Mouse (Mus musculus) E14TG2a.4 (cell line): ENCODE results near the gene Gpha2.
A peak's percentile ranks its signal among the peaks of the same experiment; 100 is the strongest.

Experiments used
- H3K27me3 ChIP-seq: 2 replicates; pipeline ENCODE4 v1.6.1; 2014; ENCODE audit warnings: low read length, control low read depth; ENCODE audit not compliant: insufficient read depth
- H3K36me3 ChIP-seq: 2 replicates; pipeline ENCODE4 v1.6.1; 2014; ENCODE audit warnings: low read length, control low read depth; ENCODE audit not compliant: insufficient read depth
- H3K4me1 ChIP-seq: replicated peaks from 2 replicates; pipeline ENCODE4 v1.6.1; 2014; ENCODE audit warnings: low read depth, low read length, control low read depth
- H3K4me3 ChIP-seq: replicated peaks from 2 replicates; pipeline ENCODE4 v1.5.1; 2014; ENCODE audit warnings: mild to moderate bottlenecking, low read length
- H3K9me3 ChIP-seq: 2 replicates; pipeline ENCODE4 v1.6.1; 2014; ENCODE audit warnings: low read length, control low read depth
- CTCF ChIP-seq: conservative IDR thresholded peaks from 2 replicates; pipeline ENCODE4 v1.5.1; 2014; ENCODE audit warnings: low read length
- NANOG ChIP-seq: IDR thresholded peaks from 2 replicates; pipeline ENCODE4 v1.6.1; 2014; ENCODE audit warnings: borderline replicate concordance, low read length, mixed read lengths
- POU5F1 ChIP-seq: IDR thresholded peaks from 2 replicates; pipeline ENCODE4 v1.6.1; 2014; ENCODE audit warnings: low read length, borderline replicate concordance

Gpha2 gene

DNA sequence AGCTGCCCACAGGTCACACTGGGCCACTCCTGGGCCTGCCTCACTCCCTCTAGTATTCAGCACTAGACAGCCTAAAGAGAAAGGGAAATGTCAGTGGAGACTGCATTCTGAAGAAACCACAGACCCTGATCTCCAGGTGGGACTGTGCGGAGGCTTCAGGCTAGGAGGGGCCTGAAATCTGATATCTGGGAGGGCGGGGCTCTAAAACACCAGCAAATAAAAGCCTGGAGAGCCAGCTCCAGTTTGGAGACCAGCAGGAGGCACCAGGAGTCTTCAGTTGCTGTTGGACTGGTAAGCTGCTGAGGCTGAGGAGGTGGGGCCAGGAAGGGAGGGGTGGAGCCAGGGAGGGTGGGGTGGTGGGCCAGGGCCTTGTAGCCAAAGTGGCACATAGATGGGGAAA is at the start of gene Gpha2:
TSS of gene Gpha2 (plus strand) at position 246 of the 400 bp plus-strand sequence.
- Histone ChIP-seq H3K4me1 (peaks cover 60% of the 10 kb centered on the region), H3K9me3 (no peaks in the 10 kb centered on the region), H3K36me3 (peaks cover 35% of the 10 kb centered on the region), H3K4me3 (peak within 1 kb of the TSS; percentile 10; the same call in 1 of the 2 replicates), H3K27me3 (no peaks in the 10 kb centered on the region; the same call in 1 of the 2 replicates)
- TF ChIP-seq POU5F1 = no peak
- TF ChIP-seq CTCF = no peak
- no peak for TF ChIP-seq NANOG

DNA sequence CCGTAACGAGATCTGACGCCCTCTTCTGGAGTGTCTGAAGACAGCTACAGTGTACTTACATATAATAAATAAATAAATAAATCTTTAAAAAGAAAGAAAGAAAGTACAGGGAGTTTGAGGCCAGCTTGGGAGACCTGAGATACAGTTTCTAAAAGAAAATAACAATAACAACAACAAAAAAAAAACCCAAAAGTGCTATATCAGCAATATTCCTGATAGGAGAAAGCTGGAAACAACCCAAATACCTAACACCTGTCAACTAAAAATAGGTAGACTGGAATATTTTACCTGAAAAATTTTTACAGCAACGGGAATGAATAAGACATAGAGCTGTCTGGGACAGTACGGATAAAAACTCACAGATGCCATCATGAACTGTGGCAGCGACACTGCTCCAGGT is 47.4 kb upstream of the Gpha2 start:
- Histone ChIP-seq H3K4me3 (no peak overlapping the region), H3K9me3 (no peaks in the 10 kb centered on the region; the same call in 1 of the 2 replicates), H3K27me3 (peaks cover 20% of the 10 kb centered on the region), H3K36me3 (no peaks in the 10 kb centered on the region), H3K4me1 (peaks cover 4% of the 10 kb centered on the region)
- TF ChIP-seq CTCF (no peak), POU5F1 (no peak), NANOG (no peak)

DNA sequence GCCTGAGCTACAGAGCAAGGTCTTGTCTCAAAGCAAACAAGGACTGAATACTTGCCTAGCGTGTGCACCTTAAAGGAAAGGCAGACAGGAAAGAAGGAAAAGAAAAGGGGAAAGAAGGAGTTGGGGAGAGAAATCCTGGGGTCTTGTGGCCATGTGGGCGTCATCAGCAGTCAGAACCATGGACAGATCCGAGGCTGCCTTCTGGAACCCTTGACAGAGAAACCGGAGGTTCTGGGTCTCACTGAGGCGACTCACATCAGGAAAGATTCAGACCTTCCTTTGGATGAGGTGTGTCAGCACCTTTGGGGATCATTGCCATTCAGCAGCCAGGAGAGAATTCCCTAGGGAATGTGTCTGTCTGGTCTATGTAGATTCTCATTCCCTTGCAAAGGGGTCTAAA is 44.6 kb upstream of the Gpha2 start:
- Histone ChIP-seq H3K27me3 (peaks cover 40% of the 10 kb centered on the region), H3K9me3 (no peaks in the 10 kb centered on the region; the same call in 1 of the 2 replicates), H3K36me3 (no peaks in the 10 kb centered on the region), H3K4me3 (no peak overlapping the region), H3K4me1 (peaks cover 12% of the 10 kb centered on the region)
- TF ChIP-seq POU5F1 (no peak), NANOG (no peak), CTCF (no peak)

DNA sequence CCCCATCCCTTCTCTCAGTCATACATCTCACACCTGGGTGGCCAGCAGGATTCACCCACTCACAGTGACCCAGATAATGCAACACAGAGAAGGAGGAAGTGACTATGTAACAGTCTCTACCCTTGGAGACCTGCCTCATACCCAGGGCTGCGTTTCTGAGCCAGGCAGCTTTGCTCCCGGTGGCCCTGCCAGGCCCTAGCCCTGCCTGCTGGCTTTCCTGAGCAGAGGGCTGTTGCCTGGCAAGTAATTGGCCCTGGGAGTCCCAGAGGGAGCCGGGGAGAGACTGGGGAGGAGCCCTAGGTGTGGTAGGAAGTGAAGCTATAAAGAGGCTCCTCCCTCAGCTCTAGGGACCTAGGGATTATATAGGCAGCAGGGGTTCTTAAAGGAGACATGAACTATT is 43.6 kb upstream of the Gpha2 start:
- Histone ChIP-seq H3K4me1 (peaks cover 12% of the 10 kb centered on the region), H3K36me3 (no peaks in the 10 kb centered on the region), H3K27me3 (peaks cover 40% of the 10 kb centered on the region), H3K4me3 (no peak overlapping the region), H3K9me3 (no peaks in the 10 kb centered on the region; the same call in 1 of the 2 replicates)
- TF ChIP-seq NANOG = no peak
- no peak for TF ChIP-seq CTCF
- TF ChIP-seq POU5F1 = no peak

DNA sequence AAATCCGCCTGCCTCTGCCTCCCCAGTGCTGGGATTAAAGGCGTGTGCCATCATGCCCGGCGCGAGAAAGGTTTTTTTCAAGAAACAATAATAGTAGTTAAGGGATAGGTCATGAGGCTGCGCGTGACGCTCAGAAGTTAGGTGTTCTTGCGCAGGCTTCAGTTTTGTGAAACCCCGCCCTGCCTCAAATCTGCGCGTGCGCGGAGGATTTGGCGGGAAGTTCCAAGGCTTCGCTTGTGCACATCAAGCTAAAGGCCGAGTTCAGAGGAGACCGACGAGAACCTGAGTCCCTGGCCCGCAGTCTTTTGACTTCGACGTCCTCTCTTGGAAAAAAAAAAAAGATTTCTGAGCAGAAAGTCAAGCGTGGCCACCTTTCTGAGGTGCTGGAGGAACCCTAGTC is 42.0 kb upstream of the Gpha2 start, which contains the start of gene Majin:
TSS of gene Majin (plus strand) at position 258 of the 400 bp plus-strand sequence.
- H3K4me3 ChIP-seq = peak within 1 kb of the TSS; percentile 59; the same call in 1 of the 2 replicates
- H3K9me3 ChIP-seq = no peaks in the 10 kb centered on the region; the same call in 1 of the 2 replicates
- TF ChIP-seq CTCF = no peak
- TF ChIP-seq NANOG = no peak
- TF ChIP-seq POU5F1 = no peak
- H3K27me3 ChIP-seq = peaks cover 40% of the 10 kb centered on the region
- H3K4me1 ChIP-seq = peaks cover 12% of the 10 kb centered on the region
- no peaks in the 10 kb centered on the region for H3K36me3 ChIP-seq

DNA sequence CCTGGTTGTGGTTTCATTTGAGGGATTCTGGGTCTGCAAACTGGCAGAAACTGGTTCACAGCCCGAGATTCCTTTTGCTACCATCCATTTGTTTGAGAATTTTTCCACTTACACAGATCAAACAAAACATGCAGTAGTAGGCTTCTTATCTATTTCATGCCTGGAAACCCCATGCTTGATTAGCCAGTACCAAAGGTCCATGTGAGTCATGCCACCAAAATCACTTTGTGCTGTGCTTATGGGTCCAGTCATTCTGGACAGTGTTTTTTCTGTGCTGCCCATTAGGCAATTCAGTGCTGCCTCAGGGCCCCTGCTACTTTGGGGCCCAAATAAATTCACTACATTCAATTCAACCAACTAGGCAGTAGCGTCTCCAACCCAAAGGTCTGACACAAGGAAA is 21.9 kb upstream of the Gpha2 start:
- Histone ChIP-seq H3K27me3 (no peaks in the 10 kb centered on the region), H3K4me1 (no peaks in the 10 kb centered on the region), H3K36me3 (no peaks in the 10 kb centered on the region), H3K4me3 (no peak overlapping the region), H3K9me3 (no peaks in the 10 kb centered on the region)
- TF ChIP-seq NANOG = no peak
- no peak for TF ChIP-seq CTCF
- no peak for TF ChIP-seq POU5F1

DNA sequence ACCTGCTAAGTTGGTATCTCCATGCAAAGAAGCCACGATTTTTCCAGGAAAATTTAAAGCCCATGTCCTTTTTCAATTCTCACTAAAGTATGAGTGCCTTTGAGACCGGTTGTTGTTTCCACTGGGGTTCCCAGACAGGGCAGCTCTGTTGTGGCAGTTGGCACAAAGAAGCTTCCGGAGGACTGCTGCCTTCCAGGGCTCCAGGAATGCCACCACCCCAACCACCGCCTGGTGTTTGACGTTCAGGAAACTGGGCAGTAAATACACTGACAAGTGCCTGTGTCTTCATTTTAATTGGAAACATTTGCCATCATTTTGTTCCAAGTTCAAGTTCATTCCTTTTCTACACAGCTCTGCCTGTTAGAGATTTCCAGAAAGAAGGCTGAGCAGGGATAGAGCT is 19.5 kb upstream of the Gpha2 start:
- no peak for TF ChIP-seq CTCF
- no peak for TF ChIP-seq POU5F1
- no peak for TF ChIP-seq NANOG
- Histone ChIP-seq H3K36me3 (no peaks in the 10 kb centered on the region), H3K4me1 (peaks cover 3% of the 10 kb centered on the region; the same call in 1 of the 2 replicates), H3K27me3 (no peaks in the 10 kb centered on the region), H3K9me3 (no peaks in the 10 kb centered on the region), H3K4me3 (no peak overlapping the region)

DNA sequence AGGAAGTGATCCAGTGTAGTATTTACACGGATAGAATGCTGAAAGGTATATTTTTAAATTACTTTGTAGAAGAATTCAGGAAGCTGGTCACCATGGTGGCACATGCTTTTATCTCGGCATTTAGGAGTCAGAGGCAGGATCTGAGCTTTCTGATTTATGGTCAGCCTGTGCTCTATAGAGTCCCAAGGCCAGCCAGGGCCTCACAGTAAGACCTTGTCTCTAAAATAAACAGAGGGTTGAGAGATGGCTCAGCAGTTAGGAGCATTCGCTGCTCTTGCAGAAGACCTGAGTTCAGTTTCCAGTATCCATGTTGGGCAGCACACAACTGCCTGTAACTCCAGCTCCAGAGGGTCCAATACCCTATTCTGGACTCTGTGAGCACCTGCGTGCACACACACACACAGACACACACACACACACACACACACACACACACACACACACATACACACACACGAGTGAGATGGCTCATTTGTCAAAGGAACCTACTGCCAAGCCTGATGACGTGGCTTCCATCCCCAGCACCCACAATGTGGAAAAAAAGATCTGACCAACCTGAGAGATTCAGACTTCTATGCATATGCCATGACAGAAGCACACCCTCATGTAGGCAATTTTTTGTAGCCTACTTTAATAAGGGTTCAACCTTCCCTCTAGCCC is 10.0 kb upstream of the Gpha2 start:
- Histone ChIP-seq H3K27me3 (peaks cover 27% of the 10 kb centered on the region; the same call in 1 of the 2 replicates), H3K4me3 (no peak overlapping the region), H3K9me3 (no peaks in the 10 kb centered on the region), H3K36me3 (no peaks in the 10 kb centered on the region), H3K4me1 (no peaks in the 10 kb centered on the region; the same call in 1 of the 2 replicates)
- TF ChIP-seq NANOG = no peak
- TF ChIP-seq CTCF = no peak

DNA sequence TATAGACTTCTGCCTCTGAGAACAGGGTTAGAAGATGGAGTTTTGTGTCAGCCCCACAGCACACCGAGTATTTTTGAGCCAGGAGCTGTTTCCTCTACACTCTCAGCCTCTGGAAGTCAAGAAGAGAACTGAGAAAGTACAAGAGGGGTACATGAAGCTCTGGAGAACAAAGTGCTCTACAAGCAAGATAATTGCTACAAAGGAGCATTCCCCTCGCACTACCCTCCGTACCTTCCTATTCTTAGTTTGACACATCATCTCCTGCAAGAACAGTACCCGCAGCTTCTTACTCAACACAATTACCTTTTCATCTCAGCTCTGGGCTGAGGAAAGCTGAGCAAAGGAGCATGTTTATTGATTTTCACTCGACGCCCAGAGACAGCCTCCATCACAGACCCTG is 7.6 kb upstream of the Gpha2 start:
- TF ChIP-seq POU5F1 (no peak), NANOG (no peak), CTCF (no peak)
- H3K9me3 ChIP-seq = no peaks in the 10 kb centered on the region
- peaks cover 8% of the 10 kb centered on the region for H3K4me1 ChIP-seq
- H3K36me3 ChIP-seq = no peaks in the 10 kb centered on the region
- H3K4me3 ChIP-seq = no peak overlapping the region
- peaks cover 25% of the 10 kb centered on the region; the same call in 1 of the 2 replicates for H3K27me3 ChIP-seq
